ENCODE assay signal across 8 mouse cellular contexts in genomic region chr1:152400556-152401540, GRCm38 (mm10). TPM values are rescaled to one million over a fixed set of nuclear protein-coding genes. Genes with fewer than 3 reads are reported as not detected.
DNase-seq lines count a peak whose midpoint lies in the region; ATAC-seq lines count a peak whose summit lies in the region.

No protein-coding gene starts in this region.

- peak overlapping the region; percentile 79 for H3K9ac ChIP-seq in embryonic facial prominence, embryonic 13.5 days
- peak overlapping the region; percentile 61 for H3K9ac ChIP-seq in hindbrain, embryonic 15.5 days
- no peak overlapping the region for H3K9ac ChIP-seq in liver, embryonic 16.5 days (ENCODE audit: low read depth, low read length)
- H3K9ac ChIP-seq in stomach, embryonic 16.5 days (ENCODE audit: low read length) = peak overlapping the region; percentile 76

- DNase-seq in layer of hippocampus, adult 9-11 months = peak; percentile 14
- no peak for DNase-seq in layer of hippocampus, postnatal 25 days (ENCODE audit: extremely low spot score in 1 of 2, low spot score in 1 of 2)
- DNase-seq in T-cell, adult 2 months (ENCODE audit: low spot score) = no peak

- no peaks in the 10 kb centered on the region for H3K36me3 ChIP-seq in embryonic facial prominence, embryonic 13.5 days
- H3K36me3 ChIP-seq in hindbrain, embryonic 15.5 days = no peaks in the 10 kb centered on the region
- H3K36me3 ChIP-seq in liver, embryonic 16.5 days (ENCODE audit: control insufficient read depth, insufficient read depth) = no peaks in the 10 kb centered on the region
- H3K36me3 ChIP-seq in stomach, embryonic 16.5 days (ENCODE audit: control insufficient read depth, insufficient read depth, low read length) = no peaks in the 10 kb centered on the region

- 6% methylated on average over 14 of the region's 14 CpGs for WGBS in embryonic facial prominence, embryonic 13.5 days
- 19% methylated on average over 14 of the region's 14 CpGs for WGBS in hindbrain, embryonic 15.5 days
- 24% methylated on average over 14 of the region's 14 CpGs for WGBS in liver, embryonic 16.5 days (ENCODE audit: insufficient replicate concordance)
- WGBS in stomach, embryonic 16.5 days = 24% methylated on average over 14 of the region's 14 CpGs

- 0 out of 2 replicates have a peak, but pooled peaks cover 7% of the 10 kb centered on the region for H3K9me3 ChIP-seq in embryonic facial prominence, embryonic 13.5 days
- H3K9me3 ChIP-seq in hindbrain, embryonic 15.5 days = no peaks in the 10 kb centered on the region
- H3K9me3 ChIP-seq in liver, embryonic 16.5 days (replicated peaks; ENCODE audit: control insufficient read depth, low read length) = no peaks in the 10 kb centered on the region
- 0 out of 2 replicates have a peak, but pooled peaks cover under 1% of the 10 kb centered on the region for H3K9me3 ChIP-seq in stomach, embryonic 16.5 days (replicated peaks; ENCODE audit: control insufficient read depth, low read length)

- peaks cover 18% of the 10 kb centered on the region for H3K4me1 ChIP-seq in embryonic facial prominence, embryonic 13.5 days
- H3K4me1 ChIP-seq in hindbrain, embryonic 15.5 days (replicated peaks) = peaks cover 19% of the 10 kb centered on the region
- no peaks in the 10 kb centered on the region for H3K4me1 ChIP-seq in liver, embryonic 16.5 days (ENCODE audit: control insufficient read depth, low read depth, low read length)
- H3K4me1 ChIP-seq in stomach, embryonic 16.5 days (ENCODE audit: control insufficient read depth, insufficient read depth, low read length) = 0 out of 2 replicates have a peak, but pooled peaks cover 6% of the 10 kb centered on the region

- peak overlapping the region; percentile 68; the same call in 1 of the 2 replicates for H3K27ac ChIP-seq in embryonic facial prominence, embryonic 13.5 days
- 0 out of 2 replicates have a peak overlapping the region, but pooled peaks have one; percentile 0 for H3K27ac ChIP-seq in hindbrain, embryonic 15.5 days (replicated peaks)
- no peak overlapping the region for H3K27ac ChIP-seq in liver, embryonic 16.5 days (ENCODE audit: low read length)
- no peak overlapping the region for H3K27ac ChIP-seq in stomach, embryonic 16.5 days (ENCODE audit: low read length)

- peak overlapping the region; percentile 68 for H3K4me3 ChIP-seq in embryonic facial prominence, embryonic 13.5 days
- peak overlapping the region; percentile 56 for H3K4me3 ChIP-seq in hindbrain, embryonic 15.5 days
- peak overlapping the region; percentile 56 for H3K4me3 ChIP-seq in liver, embryonic 16.5 days (ENCODE audit: low read depth, low read length)
- H3K4me3 ChIP-seq in stomach, embryonic 16.5 days (replicated peaks; ENCODE audit: low read length) = peak overlapping the region; percentile 67

- peak overlapping the region; percentile 93 for H3K4me2 ChIP-seq in embryonic facial prominence, embryonic 13.5 days
- H3K4me2 ChIP-seq in hindbrain, embryonic 15.5 days = peak overlapping the region; percentile 91
- H3K4me2 ChIP-seq in liver, embryonic 16.5 days (ENCODE audit: low read depth, low read length) = peak overlapping the region; percentile 57
- H3K4me2 ChIP-seq in stomach, embryonic 16.5 days (ENCODE audit: low read depth, low read length) = peak overlapping the region; percentile 97

- no peak for ATAC-seq in embryonic facial prominence, embryonic 13.5 days (ENCODE audit: insufficient number of reproducible peaks, insufficient read depth, low FRiP score, low TSS enrichment, low read depth)
- peak; percentile 55 for ATAC-seq in hindbrain, embryonic 15.5 days (ENCODE audit: low FRiP score, low read depth)
- ATAC-seq in liver, embryonic 16.5 days (ENCODE audit: low read depth) = no peak
- ATAC-seq in stomach, embryonic 16.5 days (ENCODE audit: insufficient read depth, low FRiP score) = no peak
- ATAC-seq in activated CD4-positive, CD25-positive, alpha-beta regulatory T cell, adult 4 months = no peak

- H3K27me3 ChIP-seq in embryonic facial prominence, embryonic 13.5 days = peaks cover 27% of the 10 kb centered on the region
- 0 out of 2 replicates have a peak, but pooled peaks cover 8% of the 10 kb centered on the region for H3K27me3 ChIP-seq in hindbrain, embryonic 15.5 days
- H3K27me3 ChIP-seq in liver, embryonic 16.5 days (ENCODE audit: control insufficient read depth, insufficient read depth, low read depth, low read length) = peaks cover 29% of the 10 kb centered on the region
- no peaks in the 10 kb centered on the region for H3K27me3 ChIP-seq in stomach, embryonic 16.5 days (ENCODE audit: control insufficient read depth, insufficient read depth, low read length)

RNA-seq across cellular contexts. Expression of gene Colgalt2, which starts 1.2 kb away (rescaled TPM):
- total RNA-seq in layer of hippocampus, postnatal 25 days (2021) = 1 to 10 TPM; 5.6 to 6.9 TPM
- 3.8 and 4.6 TPM in 2 replicates for polyA plus RNA-seq in embryonic facial prominence, embryonic 13.5 days (2015; fragmentation: Nextera tagmentation; extraction: Ambion mirVana)
- 3.0 and 3.7 TPM in 2 replicates for polyA plus RNA-seq in hindbrain, embryonic 15.5 days (2015; fragmentation: Nextera tagmentation; extraction: Ambion mirVana)
- polyA plus RNA-seq in liver, embryonic 16.5 days (2015; fragmentation: Nextera tagmentation; extraction: Ambion mirVana) = 0.33 and 0.37 TPM in 2 replicates
- 1.0 and 1.5 TPM in 2 replicates for polyA plus RNA-seq in stomach, embryonic 16.5 days (2015; fragmentation: Nextera tagmentation; extraction: Ambion mirVana)
- not detected for polyA plus RNA-seq in activated CD4-positive, CD25-positive, alpha-beta regulatory T cell, adult 4 months (2017; shearing (Covaris generic))

RNA-seq across cellular contexts. Expression of gene Tsen15, which starts 14.4 kb away (rescaled TPM):
- 10 to 100 TPM; 30.0 to 32.0 TPM for total RNA-seq in layer of hippocampus, postnatal 25 days (2021)
- polyA plus RNA-seq in embryonic facial prominence, embryonic 13.5 days (2015; fragmentation: Nextera tagmentation; extraction: Ambion mirVana) = 79.5 and 102 TPM in 2 replicates
- polyA plus RNA-seq in hindbrain, embryonic 15.5 days (2015; fragmentation: Nextera tagmentation; extraction: Ambion mirVana) = 39.9 and 43.8 TPM in 2 replicates
- polyA plus RNA-seq in liver, embryonic 16.5 days (2015; fragmentation: Nextera tagmentation; extraction: Ambion mirVana) = 17.6 and 19.5 TPM in 2 replicates
- polyA plus RNA-seq in stomach, embryonic 16.5 days (2015; fragmentation: Nextera tagmentation; extraction: Ambion mirVana) = 54.3 and 62.3 TPM in 2 replicates
- 10 to 100 TPM; 20.7 to 21.3 TPM for polyA plus RNA-seq in activated CD4-positive, CD25-positive, alpha-beta regulatory T cell, adult 4 months (2017; shearing (Covaris generic))

Comparison
In these comparisons a context has a peak if more than half of its experiments do, and no peak if none do; other contexts are left out.
1. H3K27ac ChIP-seq: peak in embryonic facial prominence, embryonic 13.5 days (single experiment) and hindbrain, embryonic 15.5 days (single experiment); none in liver, embryonic 16.5 days (single experiment) and stomach, embryonic 16.5 days (single experiment).
2. Peak in every context shown above with its lines, with median percentiles within 50 percentile points of each other: H3K4me2 ChIP-seq and H3K4me3 ChIP-seq.